Mouse (Mus musculus) layer of hippocampus, adult 11-12 months (tissue): ENCODE data around the gene Arhgap19.
"Not testable (repeated sequence)": the region's sequence is repeated elsewhere in the genome, so short reads cannot be mapped to it uniquely, and the experiment has no call there.

Experiments
- DNase-seq: peaks from one replicate; pipeline ENCODE4 v3.0.0; 2022; ENCODE audit warnings: low spot score

The Arhgap19 gene

DNA sequence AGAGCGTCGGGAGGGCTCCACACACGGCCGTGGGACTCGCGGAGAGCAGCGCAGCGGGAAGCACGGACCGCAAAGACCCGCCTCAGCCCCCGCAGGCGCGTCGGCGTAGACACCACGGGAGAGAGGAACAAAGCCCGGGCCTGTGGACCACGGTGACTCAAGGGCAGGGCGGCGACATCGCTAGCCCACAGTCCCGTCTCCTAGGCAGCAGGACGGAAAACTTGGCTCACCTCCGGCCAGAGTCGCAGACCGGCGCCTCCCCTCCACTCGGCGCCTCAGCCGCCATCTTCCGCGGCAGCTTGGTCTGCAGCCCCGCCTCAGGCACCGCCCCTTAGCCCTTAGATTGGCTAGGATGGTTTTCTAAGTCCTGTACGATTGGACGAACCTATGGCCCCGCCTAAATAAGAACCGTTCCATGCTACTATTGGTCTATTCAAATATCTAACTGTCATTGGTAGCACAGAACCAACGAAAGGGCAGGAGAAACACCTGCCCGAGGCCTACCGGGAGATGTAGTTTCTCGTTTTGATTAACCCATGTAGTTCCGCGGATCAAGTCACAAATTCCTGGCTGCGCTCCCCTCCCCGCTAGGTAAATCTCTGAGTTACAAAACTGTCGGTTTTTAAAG, at the start of gene Arhgap19:
Gene Arhgap19, minus strand, starts transcription at position 306 of the 628 bp plus-strand sequence.
- peak; percentile 93 for DNase-seq

DNA sequence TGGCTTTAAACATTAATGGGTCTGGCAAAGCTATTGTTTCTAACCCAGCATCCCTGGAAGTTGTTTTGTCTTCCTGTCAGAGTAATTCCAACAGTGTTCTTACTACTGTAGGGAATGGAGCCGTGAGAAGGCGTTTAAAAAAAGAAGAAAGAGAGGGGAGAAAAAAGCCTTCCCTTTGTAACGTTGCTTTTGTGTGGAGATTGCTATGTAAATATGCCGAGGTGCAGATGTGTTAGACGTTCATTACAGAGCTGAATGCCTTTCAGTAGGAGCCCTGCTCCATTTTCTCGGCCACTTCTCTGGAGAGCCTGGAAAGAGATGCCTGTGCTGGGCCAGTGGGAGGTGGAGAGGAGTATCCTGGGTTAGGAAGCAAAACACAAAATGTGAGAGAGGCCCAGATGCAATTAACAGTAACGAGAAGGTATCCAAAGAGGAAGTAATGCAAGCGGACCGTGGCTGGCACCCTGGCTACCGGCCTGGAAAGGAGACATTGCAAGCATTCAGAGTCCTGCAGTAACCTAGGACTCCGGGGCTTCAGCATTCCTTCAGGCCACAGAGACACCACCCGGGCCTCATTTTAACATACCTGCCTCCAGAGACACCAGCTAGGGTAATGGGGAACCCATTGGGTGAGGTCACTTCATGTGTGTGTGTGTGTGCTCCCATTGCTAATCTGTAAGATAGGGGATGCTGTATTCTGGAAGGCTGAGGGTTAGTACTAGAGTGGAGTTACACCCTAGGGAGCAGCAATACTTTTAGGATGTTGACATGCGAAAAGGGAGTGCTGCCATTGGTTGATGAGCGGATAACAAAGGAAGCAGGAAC, 49.1 kb upstream of the Arhgap19 start:
- DNase-seq: no peak

DNA sequence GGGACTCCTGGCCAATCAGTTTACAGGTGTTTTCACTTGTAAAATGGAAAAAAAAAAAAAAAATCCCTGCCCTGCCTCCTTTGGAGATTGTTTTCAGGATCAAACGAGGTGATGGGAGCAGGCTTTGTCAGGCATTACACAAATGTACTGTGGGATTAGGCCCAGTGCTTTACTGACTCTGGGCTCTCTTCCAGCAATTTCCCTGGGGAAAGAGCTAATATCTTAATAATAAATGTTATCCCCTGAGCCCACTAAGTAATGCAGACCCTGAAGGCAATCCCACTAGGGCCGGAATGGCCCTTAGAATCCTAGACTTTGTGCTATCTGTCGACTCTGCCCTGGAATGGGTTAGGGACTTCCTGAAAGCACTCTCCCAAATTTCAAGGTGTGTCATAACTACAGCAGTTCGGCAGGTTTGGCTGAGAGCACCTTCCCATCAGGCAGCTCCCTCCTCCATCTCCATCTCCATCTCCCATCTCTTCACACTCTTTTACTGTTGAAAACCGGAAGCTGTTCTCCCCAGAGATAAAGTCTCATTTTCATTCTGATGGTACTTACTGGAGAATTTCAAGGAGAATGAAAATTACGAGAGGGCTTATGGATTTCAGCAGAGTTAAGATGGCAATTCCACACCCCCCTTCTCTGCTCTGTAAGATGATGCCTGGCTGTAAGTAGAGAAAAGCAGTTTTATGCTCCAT, 48.3 kb upstream of the Arhgap19 start:
- no peak for DNase-seq

DNA sequence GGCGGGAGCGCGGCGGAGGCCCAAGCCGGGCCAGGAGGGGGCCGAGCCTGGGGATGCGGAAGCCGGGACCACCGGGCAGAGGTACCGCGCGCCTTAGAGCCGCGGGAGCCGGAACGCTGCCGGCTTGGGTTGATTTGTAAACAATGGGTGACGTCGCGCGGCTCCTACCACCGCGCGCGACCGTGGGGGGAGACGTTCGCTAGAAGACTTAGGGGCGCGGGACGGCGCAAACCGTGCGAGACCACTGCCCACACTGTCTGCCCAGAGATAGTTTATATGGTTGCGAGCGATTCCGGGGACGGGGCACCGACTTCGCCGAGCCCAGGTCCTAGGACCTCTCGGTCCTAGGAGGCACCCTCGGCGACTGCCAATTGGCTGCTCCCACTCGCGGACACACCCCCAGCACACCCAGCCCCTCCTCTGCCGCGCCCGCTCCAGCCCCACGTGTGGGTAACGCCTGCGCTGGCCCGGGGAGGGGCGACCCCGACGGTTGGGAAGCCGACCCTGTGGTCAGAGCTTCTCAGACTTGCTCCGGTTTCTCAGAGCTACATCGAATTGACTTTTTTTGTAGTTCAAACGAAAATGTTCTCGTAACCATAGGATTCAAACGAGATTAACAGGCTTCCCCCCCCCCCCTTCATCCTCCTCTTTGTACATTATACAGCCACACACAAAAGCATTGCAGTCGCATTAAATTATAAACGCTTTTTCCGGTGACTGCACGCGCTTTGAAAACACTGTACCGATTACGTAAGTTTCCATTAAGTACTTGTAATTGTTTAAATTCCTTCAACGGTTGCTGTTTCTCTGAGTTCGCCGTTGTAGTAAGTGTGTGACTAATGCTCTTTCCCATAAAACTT, 46.4 kb upstream of the Arhgap19 start, which contains the start of gene Frat2:
Gene Frat2, minus strand, starts transcription at position 141 of the 860 bp plus-strand sequence.
- DNase-seq: peak; percentile 86

DNA sequence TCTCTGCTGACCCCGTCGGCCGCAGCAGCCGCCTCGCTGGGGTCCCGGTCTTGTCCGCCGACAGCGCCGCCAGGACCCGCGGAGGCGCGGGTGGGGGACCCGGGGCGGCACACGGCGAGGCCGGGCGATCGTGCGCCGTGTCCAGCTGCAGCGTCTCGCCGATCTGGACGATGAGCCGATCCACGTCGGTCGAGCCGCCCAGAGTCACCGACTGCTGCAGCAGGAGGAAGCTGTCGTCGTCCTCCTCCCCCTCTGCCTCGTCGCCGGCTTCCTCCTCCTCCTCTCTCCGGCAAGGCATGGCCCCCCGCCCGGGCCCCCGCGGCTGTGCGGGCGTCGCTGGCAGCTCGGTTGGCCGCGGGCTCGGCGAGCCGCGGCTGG, 45.8 kb upstream of the Arhgap19 start:
- DNase-seq: not testable (repeated sequence)

DNA sequence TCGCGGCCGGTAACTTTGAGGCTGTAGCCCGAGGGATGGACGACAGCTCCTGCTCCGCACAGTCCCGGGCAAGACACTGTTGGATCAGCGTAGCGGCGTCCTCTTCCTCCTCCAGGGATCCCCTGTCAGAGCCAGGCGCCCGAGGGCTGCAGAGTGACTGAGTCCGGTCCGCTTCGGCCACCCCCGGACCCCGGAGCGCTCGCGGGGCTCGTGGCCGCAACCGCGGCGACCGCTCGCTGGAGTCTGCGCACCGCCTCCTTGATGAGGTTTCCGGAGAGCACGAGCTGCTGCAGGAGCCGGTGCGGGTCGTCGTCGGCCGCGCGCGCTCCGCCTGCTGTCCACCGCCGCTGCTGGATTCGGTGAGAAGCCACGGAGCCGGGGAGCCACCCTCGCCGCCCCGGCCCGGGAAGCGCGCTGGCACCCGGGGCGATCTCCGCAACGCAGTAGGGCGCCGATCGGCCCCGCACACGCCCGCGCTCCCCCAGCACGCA, 45.3 kb upstream of the Arhgap19 start:
- DNase-seq: peak; percentile 24

DNA sequence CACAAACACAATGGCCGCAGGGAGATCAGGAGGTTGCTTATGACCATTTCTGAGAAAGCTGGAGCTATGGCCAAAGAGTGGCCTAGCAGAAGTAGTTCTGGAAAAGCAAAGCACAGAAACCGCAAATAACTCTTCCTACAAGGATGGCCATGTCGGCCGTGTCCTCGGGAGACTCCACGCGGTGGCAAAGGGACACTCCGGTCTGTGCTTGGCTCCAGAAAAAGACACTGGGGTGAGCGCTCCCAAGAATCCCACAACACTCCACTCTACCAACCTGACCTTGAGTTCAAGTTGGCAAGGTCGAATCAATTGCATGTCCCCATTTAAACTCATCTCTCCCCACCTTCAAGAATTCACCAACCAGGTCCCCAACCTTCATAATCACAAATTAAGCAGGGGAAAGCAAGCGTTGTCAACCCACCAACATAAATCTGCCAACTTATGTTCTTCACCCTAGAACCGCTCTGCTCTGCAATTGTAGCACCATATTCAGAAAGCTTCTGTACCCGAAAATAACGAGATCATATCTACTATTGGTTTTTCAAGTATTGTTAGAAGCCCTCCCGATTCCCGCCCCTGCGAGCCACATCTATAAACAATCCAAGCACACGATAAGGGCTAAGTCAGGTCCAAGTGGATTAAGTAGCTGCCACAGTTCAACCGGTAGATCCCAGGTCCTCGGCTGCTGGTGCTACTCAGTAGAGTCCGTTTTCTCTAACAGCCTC, 44.7 kb upstream of the Arhgap19 start:
- no peak for DNase-seq

DNA sequence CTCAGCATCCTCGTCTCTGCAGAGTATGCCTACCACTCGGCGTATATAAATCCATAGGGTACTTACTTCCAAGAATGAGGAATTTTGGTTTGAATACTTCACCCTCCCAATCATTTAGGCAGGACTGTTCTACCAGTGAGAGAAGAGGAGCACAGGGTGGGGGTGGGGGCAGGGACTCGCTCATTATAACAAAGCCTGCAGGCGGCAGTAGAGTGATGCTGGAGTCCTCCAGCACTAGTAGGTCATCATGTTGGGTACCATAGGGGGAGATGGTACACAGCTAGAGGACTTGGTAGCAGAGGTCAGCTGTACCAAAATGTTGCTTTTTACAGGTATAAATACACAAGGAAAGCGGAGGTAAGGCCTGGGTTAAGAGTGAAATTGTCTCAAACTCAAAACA, 42.5 kb upstream of the Arhgap19 start:
- no peak for DNase-seq

DNA sequence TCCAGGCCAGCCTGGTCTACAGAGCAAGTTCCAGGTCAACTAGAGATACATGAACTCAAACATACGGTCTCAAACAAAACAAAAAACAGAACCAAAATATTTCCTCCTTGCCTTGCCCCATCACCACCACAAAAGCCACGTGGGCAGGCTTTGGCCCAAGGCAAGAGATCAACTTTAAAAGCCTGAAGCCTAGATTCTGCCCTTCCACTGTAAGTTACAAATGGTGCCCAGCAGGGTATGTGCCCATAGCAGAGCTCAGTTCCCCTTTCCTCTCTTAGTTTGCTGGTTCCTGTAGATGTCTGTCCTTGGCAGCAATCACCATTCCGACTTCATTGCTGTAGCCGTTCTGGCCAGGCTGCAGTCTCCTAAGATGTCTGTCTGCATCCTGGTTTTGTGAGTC, 40.9 kb upstream of the Arhgap19 start:
- no peak for DNase-seq

DNA sequence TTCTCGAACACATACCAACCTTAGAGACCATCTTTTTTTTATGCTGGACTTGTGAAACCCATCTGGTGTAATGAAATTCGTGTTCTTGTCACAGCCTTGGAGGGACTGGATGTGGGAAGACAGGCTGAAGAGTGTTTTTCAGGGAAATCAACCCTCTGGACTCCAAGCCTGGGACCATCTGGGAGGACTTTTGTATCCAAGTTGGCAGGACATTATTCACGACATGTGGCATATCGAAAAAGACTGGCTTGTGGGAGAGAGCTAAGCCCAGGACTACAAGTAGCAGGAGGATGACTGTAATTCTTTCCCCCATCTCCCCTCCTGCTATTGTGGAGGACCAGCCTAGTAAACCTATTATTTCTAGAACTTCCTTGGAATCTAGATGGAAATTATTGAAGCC, 40.3 kb upstream of the Arhgap19 start:
- no peak for DNase-seq

DNA sequence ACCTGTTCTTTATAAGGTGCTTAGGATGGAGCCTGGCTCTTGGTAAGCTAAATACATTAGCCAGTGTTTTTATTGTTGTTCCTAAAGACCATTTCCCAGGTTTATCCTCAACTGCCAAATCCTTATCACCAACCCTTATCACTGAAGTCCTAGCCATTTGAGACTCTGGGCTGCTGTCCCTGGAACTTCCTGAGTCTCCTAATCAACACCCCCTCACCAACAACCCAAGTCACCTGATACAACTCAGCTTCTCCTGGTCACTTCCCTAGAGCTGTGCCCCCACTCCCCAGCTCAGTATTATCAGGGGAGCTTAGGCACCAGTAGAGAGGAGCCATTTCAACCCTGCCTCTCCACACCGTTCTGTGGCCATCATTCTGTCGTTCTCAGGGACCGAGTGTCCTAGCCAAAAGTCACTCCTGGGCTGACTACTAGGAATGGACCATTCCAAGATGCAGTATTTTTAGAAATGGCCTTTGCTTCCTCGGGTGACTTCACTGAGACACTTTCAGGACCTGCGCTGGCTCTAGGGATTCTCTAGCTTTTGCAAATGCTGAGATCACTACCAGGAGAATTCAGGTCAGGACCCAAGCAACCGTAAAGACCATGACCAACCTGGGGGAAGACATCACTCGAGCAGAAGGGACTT, 39.4 kb upstream of the Arhgap19 start:
- no peak for DNase-seq

DNA sequence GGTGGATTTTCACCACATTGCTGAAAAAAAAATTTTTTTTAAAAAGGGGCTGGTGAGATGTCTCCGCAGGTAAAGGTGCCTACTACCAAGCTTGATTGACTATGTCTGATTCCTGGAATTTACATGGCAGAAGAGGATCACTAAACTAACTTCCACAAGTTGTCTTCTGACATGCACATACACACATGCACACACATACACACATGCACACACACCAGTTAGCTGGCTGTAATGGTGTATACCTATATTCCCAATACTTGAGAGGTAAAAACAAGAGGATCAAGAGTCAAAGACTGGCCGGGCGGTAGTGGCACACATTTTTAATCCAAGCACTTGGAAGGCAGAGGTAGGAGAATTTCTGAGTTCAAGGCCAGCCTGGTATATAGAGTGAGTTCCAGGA, 37.8 kb upstream of the Arhgap19 start:
- no peak for DNase-seq

DNA sequence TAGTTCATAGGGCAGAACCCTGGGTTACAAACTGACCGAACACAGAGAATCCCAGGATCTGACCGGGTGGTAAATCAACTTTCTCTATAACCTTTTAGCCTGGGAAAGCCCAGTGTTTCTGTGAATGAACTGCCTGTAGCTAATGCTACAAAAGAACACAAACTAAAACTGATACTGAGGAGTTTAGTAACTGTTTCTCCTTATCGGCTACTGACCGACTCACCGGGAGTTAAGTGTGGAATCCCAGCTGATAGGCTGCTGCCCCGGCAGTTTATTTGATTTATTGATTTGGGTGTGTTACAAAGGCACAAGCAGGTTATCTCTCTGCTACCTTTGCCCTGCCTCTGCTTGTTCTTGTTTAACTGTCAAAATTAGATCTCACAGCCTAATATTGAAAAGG, 37.0 kb upstream of the Arhgap19 start:
- DNase-seq: no peak

DNA sequence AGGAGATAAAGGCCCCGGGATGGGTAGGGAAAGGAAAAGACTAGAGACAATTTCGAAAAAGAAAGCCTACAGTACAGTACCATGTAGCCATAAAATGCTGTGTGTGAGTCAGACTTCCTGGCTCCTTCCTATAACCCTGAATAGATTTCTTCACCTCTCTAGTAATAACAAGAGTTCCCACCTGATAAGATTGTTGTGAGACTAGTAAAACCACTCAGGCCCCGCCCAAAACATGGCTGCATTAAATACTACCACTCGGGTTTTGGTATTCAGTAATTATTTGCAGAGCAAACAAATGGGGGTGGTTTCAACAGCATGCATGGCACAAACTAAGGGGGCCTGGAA, 36.0 kb upstream of the Arhgap19 start:
- no peak for DNase-seq

DNA sequence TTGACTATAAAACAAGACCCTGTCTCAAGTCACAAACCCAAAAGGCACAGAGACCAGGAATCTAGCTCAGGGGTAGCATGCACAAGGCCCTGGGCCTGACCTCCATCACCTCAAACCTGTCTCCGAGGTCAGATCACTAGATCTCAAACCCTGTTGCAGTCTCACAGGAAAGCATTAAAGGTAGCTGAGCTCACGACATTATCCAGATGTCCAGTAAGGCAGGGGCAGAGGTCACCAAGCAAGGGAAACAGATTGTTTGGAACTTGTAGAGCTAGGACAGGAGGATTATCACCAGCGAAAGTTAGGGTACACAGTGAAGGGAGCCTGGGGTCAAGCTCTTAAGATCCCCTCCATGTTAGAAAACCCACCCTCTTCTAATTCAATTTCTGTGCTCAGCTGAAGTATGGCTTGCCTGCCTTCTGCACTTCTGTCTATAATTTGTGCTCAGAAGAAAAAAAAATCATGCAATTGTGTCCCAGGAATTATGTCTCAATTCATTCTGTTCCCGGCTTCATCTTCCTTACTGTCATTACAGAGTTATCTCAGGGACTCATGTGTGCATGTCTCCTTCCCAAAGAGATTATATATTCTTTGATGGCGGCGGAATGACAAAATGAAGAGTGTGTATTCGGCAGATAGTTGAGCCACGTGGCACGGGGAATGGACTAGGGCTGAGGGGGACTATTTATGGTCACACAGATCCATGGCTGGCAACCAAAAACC, 35.5 kb upstream of the Arhgap19 start:
- DNase-seq: no peak

DNA sequence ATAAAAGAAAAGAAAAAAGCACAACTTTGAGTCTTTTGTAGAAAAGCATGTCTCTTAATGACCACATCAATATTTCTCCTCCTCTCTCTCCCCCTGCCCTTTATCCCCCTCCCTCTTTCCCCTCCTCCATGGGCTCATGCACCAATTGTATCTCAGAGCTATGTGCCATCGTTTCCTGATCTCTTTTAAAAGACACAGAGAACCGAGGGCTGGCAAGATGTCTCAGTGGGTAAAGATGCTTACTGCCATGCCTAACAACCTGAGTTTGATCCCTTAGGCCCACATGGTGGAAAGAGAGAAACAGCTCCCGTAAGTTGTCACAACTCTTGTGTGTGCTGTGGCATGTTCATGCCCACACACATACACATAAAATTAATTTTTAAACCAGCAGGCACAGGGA, 34.9 kb upstream of the Arhgap19 start:
- no peak for DNase-seq

DNA sequence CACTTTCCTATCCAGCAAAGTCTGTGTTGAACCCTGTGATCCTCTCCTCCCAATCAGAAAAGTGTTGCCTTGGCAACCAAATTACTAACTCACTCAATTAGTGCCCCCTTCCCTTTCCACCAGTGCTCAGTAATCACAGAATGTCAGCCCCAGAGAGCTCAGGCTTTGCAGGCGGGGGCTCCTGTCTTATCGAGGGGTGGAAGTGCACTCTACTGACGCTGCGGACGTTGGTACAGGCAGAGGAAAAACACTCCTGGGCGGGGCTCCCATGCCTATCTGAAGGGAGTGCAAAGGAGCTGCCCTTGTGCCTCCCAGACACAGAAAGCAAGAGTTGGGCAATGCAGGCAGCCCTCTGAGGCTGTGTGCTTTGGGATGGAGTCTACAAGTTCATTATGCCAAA, 34.0 kb upstream of the Arhgap19 start:
- peak; percentile 44 for DNase-seq

DNA sequence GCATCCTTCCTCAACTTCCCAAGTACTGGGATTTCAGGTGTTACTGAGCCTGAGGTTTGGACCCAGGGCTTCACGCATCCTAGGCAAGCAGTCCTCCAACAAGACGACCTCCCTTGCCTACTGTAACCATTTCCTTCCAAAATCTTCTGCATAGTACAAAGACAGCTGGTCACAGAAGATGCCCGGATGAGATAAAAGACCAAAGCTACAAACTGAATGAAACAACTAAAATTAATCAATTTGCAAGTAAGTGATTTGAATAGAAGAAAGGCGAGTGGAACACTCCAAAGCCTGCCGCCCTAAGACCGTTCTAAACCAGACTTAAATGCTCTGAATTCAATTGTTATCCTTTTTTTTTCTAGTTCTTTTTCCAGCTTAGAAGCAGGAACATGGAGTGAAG, 33.6 kb upstream of the Arhgap19 start:
- no peak for DNase-seq

DNA sequence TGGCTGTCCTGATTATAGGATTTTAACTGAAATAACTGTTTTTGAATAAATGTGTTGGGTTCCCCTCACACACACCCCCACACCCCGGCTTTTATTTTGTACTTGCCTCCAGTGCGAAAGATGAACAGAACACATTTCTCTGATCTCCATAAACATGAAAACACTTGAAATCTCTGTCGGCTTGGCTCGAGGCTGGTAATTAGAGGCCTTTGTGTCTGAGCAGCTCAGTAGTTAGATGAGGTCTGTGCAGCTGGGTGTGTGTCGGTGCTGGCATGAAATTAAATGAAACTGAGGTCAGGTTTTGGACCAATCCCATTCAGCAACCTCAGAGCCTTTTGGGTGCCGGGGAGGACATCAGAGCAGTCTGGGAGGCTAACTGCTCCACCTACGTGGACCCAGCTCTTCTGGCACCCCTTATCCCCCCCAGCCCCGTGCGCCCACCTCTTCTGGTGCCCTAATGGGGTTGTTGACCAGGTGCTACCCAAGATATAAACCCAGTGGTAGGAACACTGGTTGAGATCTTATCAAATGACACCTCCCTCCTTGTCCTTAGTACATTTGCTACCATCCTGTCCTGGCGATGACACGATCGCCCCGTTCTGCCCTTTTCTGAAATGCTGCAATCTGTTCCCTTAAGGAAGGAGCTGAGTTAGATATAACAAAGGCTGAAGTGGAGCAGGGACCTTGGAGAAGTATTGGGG, 30.8 kb upstream of the Arhgap19 start:
- DNase-seq: no peak
